Mouse (Mus musculus): ENCODE measurements around the gene Hmgcs2. TPM values are rescaled to one million over a fixed set of nuclear protein-coding genes. Genes with fewer than 3 reads are reported as not detected.

Hmgcs2 gene
- polyA plus RNA-seq, 1 experiment = 14.9 TPM

DNA sequence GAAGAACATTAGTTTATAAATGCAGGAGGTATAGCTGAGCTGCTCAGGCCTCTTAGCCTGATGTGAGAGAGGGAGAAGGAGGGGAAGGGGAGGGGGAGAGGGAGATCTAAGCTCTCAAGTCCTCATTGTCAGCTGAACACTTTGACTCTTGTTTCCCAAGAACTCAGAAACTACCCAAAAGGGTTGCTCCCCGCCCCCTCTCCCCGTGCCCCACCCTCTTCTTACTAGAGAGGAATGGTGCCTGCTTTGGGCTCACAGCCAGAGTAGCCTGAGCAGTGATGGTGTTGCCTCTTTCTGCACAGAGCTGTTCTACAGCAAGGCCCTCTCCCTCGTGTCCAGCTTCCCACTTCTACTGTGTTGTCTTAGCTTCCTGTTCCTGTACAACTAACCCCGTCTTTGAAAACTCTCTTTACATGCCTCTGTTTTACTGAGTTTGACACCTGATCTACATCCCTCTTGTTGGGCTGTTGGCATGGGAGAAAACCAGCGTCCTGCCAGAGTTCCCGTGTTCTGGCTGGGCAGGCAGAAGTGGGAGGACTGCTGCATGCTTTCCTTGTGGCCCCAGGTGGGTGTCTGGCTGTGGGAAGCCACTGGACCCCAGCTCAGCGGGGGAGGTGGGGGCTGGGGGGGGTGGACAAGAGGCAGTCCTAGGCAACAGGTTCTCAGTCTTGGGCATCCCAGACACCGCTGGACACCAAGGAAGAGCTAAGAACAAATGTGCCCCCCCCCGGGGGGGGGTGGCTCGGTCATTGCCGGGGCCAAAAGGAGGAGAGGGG, 6.4 kb upstream of the Hmgcs2 start:
- DNase-seq (ENCODE audit: extremely low spot score in 1 of 2, low spot score in 1 of 2) = no peak

DNA sequence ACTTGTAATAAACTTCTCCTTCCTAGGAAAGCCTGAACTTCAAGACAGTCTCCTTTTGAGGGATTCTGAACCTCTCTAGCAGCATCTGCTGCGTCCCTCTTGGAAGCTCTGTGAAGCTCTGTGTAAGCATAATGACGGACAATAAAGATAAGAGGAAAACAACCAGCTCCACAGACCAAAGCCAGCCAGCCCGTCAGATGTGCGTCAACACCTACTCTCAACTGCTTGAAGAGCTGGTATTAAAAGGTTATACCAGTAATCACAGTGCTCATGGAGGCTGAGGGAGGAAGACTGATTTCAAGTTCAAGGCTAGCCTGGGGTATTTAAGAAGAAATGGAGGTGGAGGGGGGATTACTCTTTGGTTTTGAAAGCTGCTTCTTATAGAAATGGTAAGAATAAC, 553 bp upstream of the Hmgcs2 start:
- no peak for DNase-seq (ENCODE audit: extremely low spot score in 1 of 2, low spot score in 1 of 2)

DNA sequence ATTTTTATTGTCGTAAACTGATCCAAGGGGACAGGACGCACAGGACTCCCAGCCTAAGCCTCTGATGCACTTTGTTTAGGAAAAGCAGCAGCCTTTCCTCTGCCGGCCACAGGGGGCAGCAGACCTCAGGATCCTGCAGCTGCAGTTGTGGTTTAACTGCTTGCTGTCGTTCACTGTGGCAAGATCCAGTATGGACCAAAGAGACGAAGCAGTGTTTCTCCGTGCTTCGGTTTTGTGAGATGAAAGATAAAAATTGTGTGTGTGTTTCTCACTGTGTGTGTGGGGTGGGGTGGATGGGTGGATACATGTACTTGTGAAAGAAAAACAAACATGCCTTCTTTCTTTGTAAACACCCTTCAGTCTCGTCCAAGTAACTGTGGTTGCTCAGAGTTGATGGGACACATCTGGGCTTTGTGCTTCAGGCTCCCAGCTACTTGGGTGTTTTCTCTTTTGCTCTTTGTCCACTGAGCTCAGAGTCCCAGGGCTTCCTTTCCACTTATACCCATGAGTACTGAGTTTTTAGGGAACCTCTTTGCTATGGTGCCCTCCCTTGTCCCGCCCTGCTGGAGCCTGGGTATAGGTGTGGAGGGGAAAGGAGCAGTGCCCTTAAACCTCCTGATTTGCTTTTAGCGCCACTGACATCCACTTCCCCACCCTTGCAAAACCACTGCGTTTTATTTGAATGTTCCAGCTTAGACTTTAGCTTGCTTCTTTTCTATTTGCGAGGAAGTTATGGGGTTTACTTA, 871 bp downstream of the Hmgcs2 start:
- peak; percentile 14 to 72 for DNase-seq (ENCODE audit: extremely low spot score in 1 of 2, low spot score in 1 of 2)

DNA sequence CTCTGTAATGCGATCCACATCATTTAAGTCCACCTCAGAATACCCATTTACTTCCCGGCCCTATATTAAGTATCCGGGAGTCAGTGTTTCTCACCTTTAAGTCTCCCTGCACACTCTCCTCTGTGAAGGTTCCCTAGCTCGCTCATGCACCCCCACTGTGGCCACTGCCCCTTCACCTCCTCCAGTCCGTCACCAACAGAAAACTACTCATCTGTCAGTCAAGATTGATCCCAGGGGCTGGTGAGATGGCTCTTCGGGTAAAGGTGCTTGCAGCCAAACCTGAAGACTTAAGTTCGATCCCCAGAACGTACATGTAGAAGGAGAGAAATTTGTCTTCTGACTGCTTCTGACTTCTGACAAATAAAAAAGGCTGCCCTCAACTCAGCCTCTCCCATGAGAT, 2.2 kb downstream of the Hmgcs2 start:
- DNase-seq (ENCODE audit: extremely low spot score in 1 of 2, low spot score in 1 of 2) = no peak

DNA sequence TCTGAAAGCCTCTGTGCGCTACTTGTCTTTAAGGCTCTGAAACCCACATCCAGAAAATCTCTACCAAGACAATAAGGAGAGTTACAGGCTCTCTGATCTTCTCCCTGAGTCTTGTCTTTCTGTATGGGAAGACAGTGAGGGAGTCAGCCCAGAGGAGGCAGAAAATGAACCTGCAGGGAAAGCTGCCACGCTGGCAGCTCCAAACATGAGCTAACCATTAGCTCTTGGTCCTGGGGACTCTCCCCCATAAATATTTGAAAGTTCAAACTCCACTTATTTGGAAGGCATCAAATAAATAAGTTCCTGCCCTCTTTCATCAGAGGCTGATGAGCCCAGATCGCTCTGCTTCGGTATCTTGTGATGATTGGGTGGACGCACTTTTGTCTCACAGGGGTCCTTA, 3.0 kb downstream of the Hmgcs2 start:
- DNase-seq (ENCODE audit: extremely low spot score in 1 of 2, low spot score in 1 of 2) = no peak

DNA sequence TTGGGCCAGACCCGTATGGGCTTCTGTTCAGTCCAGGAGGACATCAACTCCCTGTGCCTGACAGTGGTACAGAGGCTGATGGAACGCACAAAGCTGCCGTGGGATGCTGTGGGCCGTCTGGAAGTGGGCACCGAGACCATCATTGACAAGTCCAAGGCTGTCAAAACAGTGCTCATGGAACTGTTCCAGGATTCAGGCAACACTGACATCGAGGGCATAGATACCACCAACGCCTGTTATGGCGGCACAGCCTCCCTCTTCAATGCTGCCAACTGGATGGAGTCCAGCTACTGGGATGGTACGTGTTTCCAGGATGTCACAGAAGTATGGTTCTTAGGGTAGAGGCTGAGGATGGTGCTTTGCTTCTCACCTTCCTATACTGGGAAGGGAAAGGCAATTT, 10.8 kb downstream of the Hmgcs2 start:
- DNase-seq (ENCODE audit: extremely low spot score in 1 of 2, low spot score in 1 of 2) = no peak

DNA sequence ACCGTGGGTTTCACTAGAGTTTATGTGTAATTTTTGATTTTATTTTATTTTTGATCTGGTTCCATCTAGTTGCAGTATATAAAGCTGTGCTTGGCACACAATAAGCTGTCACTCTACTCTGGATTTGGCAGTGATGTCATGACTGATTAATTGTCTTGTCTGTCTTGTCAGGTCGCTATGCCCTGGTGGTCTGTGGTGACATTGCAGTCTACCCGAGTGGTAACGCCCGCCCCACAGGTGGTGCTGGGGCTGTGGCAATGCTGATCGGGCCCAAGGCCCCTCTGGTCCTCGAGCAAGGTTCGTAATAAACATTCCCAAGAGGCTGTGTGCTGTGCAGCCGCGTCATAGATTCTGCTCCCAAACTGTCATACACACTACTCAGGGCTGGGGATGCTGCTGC, 15.7 kb downstream of the Hmgcs2 start:
- DNase-seq (ENCODE audit: extremely low spot score in 1 of 2, low spot score in 1 of 2) = no peak

DNA sequence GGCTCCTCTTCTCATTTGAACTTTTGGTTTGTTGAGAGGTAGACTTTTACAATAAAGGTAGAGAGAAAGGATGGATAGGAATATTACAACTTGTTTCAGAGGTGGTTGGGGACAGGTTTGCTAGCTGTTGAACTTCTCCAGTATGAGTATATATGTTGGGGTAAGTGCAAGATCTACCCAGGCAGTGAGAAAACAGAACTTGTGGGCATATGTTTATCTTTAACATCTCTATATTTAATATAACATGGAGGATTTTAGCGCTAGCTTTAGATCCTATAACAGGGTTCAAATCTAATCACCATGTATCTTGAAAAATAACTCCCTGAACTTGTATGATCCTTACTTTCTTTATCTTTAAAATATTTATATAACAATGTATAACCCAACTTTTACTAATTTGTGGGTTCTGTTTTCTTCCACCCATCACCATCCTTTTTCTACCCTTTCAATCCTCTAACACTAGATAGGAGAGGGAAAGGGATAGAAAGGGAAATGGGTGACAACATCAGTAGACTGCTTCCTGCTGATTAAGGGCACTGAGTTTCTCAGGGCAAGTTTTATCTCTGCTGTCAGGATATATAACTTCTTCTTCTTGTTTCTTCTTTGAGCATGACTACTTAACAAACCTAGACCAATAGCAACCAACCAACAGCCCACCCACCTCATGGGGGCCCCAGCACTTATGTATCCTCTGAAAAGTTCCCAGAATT, 19.3 kb downstream of the Hmgcs2 start:
- DNase-seq (ENCODE audit: extremely low spot score in 1 of 2, low spot score in 1 of 2) = no peak

DNA sequence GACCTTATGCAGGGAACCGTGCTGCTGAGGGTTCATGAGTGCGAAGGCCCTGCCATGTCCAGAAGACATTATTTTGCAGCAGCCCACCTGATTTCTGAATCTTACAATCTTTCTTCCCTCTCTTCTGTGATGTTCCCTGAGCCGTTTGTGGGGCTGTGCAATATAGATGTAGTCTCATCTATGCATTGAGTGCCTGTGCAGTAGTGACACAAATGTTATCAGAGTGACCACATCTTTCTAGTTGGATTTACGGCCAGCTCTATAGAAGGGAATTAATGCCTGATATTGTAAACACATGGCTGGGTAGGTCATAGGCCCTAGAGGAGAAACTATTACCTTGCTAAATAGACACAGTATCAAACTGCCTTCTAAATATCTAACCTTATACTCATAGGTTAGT, 20.0 kb downstream of the Hmgcs2 start:
- DNase-seq (ENCODE audit: extremely low spot score in 1 of 2, low spot score in 1 of 2) = no peak

DNA sequence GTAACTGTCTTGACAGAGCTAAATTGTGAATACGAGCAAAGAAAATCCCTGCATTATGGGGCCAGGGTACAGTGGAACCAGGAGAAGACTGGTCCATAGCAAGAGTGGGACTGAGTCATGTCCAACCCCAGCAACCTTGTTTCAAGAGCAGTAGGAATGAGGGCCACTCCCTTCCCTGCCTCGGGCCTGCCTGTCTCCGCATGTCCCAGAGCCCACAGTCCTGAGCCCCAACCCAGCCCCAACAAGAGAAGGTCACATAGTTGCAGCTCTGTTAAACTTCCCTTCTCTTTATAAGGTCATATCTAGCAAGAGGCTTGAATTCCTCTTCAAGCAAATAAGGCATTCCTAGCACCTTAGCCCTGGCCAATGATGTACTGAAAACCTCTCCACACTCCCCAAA, 21.5 kb downstream of the Hmgcs2 start:
- DNase-seq (ENCODE audit: extremely low spot score in 1 of 2, low spot score in 1 of 2) = no peak

DNA sequence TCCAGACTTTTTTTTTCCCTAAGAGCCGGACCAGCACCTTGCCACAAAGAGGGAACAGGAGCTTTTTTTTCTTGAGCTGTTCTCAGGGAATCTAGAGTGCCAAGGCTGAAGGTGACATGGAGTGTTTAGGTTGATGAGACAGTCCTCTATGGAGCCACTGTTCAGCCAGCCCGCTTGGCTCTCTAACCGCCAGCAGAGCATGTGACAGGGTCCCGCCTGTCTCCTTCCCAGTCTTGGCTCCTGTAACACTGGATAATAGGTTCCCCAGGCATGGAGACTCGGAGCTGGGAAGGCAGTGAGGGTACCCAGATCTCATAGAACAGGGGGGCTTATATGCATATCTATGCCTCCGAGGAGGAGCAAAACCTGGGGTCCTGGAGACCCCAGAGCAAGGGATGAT, 28.4 kb downstream of the Hmgcs2 start:
- DNase-seq (ENCODE audit: extremely low spot score in 1 of 2, low spot score in 1 of 2) = no peak

DNA sequence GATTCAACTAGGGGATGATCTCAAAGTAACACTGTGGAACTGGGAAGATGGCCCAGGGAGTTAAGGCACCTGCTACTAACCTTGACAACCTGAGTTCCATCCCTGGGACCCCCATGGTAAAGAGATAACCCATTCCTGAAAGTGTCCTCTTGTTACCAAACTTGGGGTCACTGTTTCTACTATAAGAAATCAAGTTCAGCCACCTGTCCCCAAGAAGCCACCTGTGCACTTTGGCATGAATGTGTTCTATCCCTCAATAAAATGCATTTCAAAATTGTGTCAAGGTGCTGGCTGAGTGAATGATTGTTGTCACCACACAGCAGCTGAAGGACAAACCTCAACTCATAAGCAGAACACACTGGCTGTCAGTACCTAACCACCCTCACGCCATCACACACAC, 30.2 kb downstream of the Hmgcs2 start:
- no peak for DNase-seq (ENCODE audit: extremely low spot score in 1 of 2, low spot score in 1 of 2)

DNA sequence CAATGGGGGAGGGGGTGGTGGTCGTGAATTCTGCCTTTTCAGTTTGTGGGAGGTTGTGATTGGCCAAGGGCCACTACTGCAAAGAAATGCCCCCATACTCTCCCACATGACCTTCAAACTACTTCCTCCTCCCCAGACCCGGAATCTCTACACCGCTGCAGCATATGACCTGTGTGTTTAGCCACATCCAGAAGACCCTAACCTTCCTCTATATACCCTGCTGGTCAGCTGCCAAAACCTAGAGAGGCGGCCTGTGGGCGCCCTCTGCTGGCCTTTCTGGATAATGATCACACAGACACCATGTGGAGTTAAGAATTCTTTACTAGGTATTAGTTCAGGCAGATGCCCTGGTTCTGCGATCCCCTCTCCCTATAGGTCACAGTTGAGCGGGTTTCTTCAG, 32.6 kb downstream of the Hmgcs2 start:
- peak in 1 of 2 experiments; percentile 73 for DNase-seq (ENCODE audit: extremely low spot score in 1 of 2, low spot score in 1 of 2)

DNA sequence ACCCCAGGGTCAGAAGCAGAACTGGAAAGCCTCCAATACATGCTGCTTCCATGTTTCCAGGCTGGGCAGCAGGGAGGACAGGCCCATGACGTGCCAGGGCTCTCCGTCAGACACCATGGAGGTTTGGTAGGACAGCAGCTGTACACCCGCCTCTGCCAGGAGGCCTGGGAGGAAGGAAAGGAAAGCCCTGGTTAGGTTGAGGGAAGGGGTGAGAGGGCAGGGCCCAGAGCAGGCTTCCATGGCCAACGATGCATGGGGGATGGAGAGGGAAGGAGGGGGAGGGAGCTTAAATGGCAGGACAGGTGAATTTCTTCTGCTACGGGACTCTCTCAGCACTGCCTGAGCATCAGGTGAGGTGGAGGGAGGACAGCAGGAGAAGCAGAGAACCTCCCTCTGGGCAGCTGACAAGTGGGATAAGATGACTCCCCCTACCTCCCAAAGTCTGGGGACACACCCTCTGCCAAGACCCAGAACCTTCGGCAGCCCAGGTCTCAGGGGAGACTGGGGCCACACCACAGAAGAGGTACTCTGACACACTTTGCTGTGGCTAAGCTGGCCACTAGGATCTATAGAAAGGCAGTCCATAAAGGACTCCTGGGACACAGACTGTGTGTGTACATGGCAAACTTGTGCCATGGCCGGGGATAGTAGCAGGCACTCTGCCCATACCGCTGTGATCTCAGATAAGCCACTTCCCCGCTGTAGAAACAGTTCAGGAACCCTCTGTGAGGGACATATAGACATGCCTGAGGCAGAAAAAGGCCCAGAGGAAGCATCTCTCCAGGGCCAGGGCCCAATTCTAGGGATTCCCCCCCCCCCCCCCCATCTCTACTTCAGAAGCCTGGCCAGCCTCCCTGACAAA, 33.3 kb downstream of the Hmgcs2 start:
- no peak for DNase-seq (ENCODE audit: extremely low spot score in 1 of 2, low spot score in 1 of 2)

DNA sequence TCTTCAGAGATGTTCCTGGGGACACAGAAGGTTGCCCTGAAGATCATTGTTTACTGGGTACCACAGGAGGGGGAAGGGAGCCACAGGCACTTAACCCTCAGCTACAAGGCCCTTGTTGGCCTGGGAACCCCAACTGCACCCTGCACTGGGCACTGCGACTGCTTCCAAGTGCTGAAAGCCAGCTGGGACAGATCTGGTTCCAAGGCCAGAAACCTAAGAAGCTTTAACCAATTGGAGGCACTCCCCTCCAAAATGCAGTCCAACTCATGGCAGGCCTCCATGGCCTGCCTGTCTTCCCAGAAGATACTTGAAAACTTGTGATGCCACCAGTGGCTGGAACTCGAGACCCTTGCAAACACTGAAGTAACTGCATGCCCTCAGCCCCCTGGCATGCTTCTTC, 34.9 kb downstream of the Hmgcs2 start:
- peak in 1 of 2 experiments; percentile 19 for DNase-seq (ENCODE audit: extremely low spot score in 1 of 2, low spot score in 1 of 2)

DNA sequence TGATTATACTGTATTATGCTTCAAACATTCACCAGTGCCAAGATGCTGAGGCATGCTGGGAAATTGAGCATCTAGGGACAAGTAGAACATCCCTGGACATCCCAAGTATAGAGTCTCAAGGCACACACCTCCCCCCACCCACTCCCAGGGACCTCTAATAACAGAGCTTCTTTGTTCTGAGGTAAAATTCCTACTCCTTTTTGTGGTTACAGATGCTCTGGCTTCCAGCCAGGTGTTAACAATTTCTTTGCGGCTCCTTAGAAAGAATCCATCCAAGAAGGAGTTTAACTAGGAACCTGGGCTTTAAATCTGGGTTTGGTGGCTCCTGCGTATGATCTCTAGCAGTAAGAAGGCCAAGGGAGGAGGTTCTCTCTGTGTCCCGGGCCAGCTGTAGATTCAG, 36.9 kb downstream of the Hmgcs2 start:
- DNase-seq (ENCODE audit: extremely low spot score in 1 of 2, low spot score in 1 of 2) = peak in 1 of 2 experiments; percentile 37

DNA sequence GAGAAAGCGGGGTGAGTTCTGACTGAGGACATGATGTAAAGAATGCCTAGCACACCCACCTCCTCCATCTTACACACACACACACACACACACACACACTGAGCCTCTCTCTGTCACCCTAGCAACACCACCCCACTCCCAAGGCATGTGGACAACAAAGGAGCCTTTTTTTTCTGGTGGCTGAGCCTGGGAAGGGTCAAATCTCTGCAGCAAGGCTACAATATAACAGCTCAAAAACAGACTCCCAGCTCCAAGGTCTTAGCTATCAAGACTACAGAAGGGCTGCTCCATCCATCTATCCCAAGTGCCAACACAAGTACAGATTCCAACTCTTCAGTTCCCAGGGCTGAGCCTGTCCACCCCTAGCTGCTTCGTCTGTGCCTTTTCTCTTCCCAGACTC, 39.0 kb downstream of the Hmgcs2 start:
- peak in 1 of 2 experiments; percentile 42 for DNase-seq (ENCODE audit: extremely low spot score in 1 of 2, low spot score in 1 of 2)

DNA sequence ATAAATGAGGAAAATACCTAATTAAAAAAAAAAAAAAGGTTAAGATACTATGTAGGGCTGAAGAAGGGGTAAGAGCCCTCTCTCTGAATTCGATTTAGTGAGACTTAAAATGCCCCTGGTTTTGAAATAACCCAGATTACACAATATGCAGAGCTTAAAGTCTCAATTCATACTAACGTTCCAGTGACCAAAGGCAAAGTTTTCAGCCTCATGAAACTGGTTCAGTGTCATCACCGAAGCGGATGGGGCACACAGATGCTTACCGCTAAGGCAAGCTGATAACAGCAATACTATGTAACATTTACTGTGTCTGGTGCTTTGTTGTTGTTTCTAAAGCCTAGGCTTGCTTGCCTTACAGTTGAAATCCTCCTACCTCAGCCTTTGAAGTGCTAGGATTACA, 42.0 kb downstream of the Hmgcs2 start:
- DNase-seq (ENCODE audit: extremely low spot score in 1 of 2, low spot score in 1 of 2) = no peak

DNA sequence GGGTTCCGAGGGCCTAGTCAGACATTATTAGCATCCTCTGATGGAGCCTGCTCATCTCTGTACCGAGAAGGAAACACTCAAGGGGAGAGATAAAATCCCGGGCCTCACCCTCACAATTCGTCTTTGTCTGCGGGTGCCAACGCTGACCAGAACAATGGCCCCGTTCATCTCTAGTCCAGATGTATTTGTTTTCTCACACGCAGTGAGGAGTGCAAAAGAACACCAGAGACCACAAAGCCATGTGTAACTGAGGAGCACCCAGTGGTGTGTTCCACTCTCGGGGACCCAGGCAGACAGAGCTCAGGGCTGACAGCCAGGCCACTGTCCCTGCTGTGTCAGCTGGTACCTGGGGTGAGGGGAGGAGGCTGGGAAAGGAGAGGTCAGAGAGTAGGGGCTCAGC, 44.0 kb downstream of the Hmgcs2 start:
- peak in 1 of 2 experiments; percentile 18 for DNase-seq (ENCODE audit: extremely low spot score in 1 of 2, low spot score in 1 of 2)

DNA sequence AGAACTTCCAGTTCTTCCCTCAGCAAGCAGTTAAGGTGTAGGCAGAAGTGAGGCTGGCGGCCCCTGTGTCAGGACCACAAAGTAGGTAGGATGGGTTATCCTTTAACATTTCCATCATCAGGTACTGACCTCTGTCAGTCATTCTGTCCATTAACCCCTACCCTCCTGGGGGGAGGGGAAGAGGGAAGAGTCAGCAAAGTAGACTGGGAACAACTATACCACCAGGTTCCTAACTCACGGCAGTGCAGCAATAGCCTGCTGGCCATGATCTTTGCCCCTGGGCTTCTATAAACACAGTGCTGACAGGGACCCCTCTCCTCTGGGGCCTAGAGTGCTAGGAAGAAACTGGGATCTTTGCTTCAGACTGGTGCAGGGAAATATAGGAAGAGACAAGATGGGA, 53.8 kb downstream of the Hmgcs2 start:
- no peak for DNase-seq (ENCODE audit: extremely low spot score in 1 of 2, low spot score in 1 of 2)

DNA sequence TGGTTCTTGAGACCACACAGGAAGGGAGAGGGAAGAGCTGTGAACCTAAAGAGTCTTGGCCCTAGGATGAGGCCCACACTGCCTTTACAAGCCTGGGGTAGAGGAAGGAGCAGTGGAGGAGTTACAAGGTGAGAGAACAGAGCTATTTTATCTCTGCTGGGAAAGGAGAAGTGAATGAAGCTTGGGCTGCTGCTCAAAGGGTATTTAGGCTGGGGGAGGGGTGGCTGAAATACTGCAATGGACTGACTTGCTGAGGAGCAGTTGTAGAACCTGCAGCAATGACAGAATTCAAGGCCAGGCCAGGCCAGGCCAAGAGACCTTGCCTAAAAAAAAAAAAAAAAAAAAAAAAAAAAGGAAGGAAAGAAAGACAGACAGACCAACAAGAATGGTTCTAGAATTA, 55.1 kb downstream of the Hmgcs2 start:
- DNase-seq (ENCODE audit: extremely low spot score in 1 of 2, low spot score in 1 of 2) = no peak

All from frontal cortex, adult 2 months (tissue).